Mouse (Mus musculus) adrenal gland, adult 2 months (tissue): Measurements from ENCODE around the gene Atp13a3. TPM values are rescaled to one million over a fixed set of nuclear protein-coding genes. Genes with fewer than 3 reads are reported as not detected.
"Not testable (repeated sequence)": the region's sequence is repeated elsewhere in the genome, so short reads cannot be mapped to it uniquely, and the experiment has no call there.

Experiments
- DNase-seq: peaks from one replicate; pipeline ENCODE4 v3.0.0; 2021
- long read RNA-seq: library from polyadenylated mRNA; stranded (forward); transcript quantifications from one replicate; pipeline ENCODE4 v2.0.0, GENCODE M21; 2021
- polyA plus RNA-seq: library from polyadenylated mRNA; depleted of rRNA; stranded (reverse); fragments of >200 nt; gene quantifications from 2 replicates; pipeline ENCODE4 v1.2.3, GENCODE M21; 2012; rRNA removed
- total RNA-seq, 2 experiments: library from RNA; stranded (reverse); gene quantifications; 2 replicates each; pipeline ENCODE4 v1.2.3; 2021

Gene Atp13a3
- total RNA-seq = 10 to 100 TPM; 71.3 to 98.1 TPM
- polyA plus RNA-seq = 65.3 and 69.3 TPM in 2 replicates
- long read RNA-seq, partial matches to known transcripts = 0 of 7 reads
- long read RNA-seq, other reads (novel, unspliced or antisense) = 7 of 7 reads

- no peak for DNase-seq
These were observed at the start of gene Atp13a3 for GRCm38 (mm10) chr16:30405925-30406670. Gene Atp13a3 (minus strand): TSS chr16:30405975.

GRCm38 (mm10) chr16:30453213-30453975 is 47.6 kb upstream of the Atp13a3 start:
- DNase-seq = no peak

- DNase-seq = not testable (repeated sequence)
These were observed 45.4 kb upstream of the Atp13a3 start for GRCm38 (mm10) chr16:30451174-30451573.

GRCm38 (mm10) chr16:30449017-30449416 is 43.2 kb upstream of the Atp13a3 start:
- DNase-seq = no peak

GRCm38 (mm10) chr16:30448169-30448568 is 42.4 kb upstream of the Atp13a3 start:
- DNase-seq = no peak

- no peak for DNase-seq
These were observed 41.9 kb upstream of the Atp13a3 start for GRCm38 (mm10) chr16:30447642-30448041.

GRCm38 (mm10) chr16:30443411-30443810 is 37.6 kb upstream of the Atp13a3 start:
- no peak for DNase-seq

- peak; percentile 75 for DNase-seq
These were observed 36.7 kb upstream of the Atp13a3 start for GRCm38 (mm10) chr16:30442451-30442850.

- no peak for DNase-seq
These were observed 35.6 kb upstream of the Atp13a3 start for GRCm38 (mm10) chr16:30441409-30441808.

GRCm38 (mm10) chr16:30439841-30440240 is 34.1 kb upstream of the Atp13a3 start:
- DNase-seq = no peak

- peak; percentile 73 for DNase-seq
These were observed 33.6 kb upstream of the Atp13a3 start for GRCm38 (mm10) chr16:30439411-30439810.

- no peak for DNase-seq
These were observed 30.5 kb upstream of the Atp13a3 start for GRCm38 (mm10) chr16:30436276-30436675.

- DNase-seq = no peak
These were observed 29.6 kb upstream of the Atp13a3 start for GRCm38 (mm10) chr16:30435393-30435792.

GRCm38 (mm10) chr16:30433148-30433547 is 27.4 kb upstream of the Atp13a3 start:
- DNase-seq = no peak

GRCm38 (mm10) chr16:30432111-30432510 is 26.3 kb upstream of the Atp13a3 start:
- no peak for DNase-seq

GRCm38 (mm10) chr16:30430512-30431088 is 24.8 kb upstream of the Atp13a3 start:
- DNase-seq = no peak

- DNase-seq = peak; percentile 66
These were observed 23.0 kb upstream of the Atp13a3 start for GRCm38 (mm10) chr16:30428753-30429260.

- DNase-seq = no peak
These were observed 21.7 kb upstream of the Atp13a3 start for GRCm38 (mm10) chr16:30427466-30427865.

GRCm38 (mm10) chr16:30427003-30427402 is 21.2 kb upstream of the Atp13a3 start:
- no peak for DNase-seq

- no peak for DNase-seq
These were observed 20.2 kb upstream of the Atp13a3 start for GRCm38 (mm10) chr16:30425980-30426379.

- no peak for DNase-seq
These were observed 18.3 kb upstream of the Atp13a3 start for GRCm38 (mm10) chr16:30424053-30424452.

GRCm38 (mm10) chr16:30416707-30417106 is 10.9 kb upstream of the Atp13a3 start:
- no peak for DNase-seq
